Mouse (Mus musculus) layer of hippocampus, postnatal 14 days (tissue): ENCODE data around the gene Hoxa9. TPM values are rescaled to one million over a fixed set of nuclear protein-coding genes. Genes with fewer than 3 reads are reported as not detected.

Experiments used
- DNase-seq, 2 experiments: peaks; one replicate each; pipeline ENCODE4 v3.0.0; 2021 to 2022; ENCODE audit warnings: low spot score in 2 of 2, mixed read lengths in 1 of 2
- total RNA-seq, 2 experiments: library from RNA; stranded (reverse); gene quantifications; 2 replicates each; pipeline ENCODE4 v1.2.3; 2021

Gene Hoxa9
- total RNA-seq, 2 experiments from 2014 or later, result not detected

DNA sequence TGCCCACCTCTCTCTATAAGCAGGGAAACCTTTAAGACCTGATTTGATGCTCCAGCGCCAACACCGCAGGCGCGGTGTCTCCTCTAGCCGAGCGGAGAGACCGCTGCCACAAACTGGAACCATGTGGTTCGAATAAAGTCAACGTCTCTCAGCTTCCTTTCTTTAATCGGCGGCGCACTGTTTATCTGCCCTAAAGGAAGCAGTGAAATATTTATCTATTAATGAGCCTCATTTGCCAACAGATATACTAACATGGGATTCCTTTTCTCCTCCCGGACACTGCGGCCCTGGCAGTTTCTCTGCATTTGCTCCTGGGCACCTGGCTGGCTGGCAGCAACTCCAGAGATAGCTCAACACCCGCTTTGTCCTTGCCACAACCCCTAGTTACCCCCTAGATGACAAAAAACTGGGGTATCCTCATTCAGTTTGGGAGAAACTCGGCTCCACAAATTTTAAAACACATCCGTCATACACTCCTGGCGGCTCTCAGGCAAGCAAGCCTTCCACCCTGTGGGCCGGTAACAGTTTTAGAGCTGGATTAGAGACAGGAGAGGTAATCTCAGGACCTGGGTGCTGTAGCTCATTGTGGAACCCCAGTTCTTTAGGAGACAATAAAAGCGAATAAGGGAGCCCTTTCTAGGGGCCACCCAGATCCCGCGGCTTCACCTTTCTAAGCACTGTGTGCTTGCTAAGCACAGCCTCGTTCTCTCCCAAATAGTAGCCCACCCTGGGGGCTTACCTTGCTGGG lies 12.8 kb downstream of the Hoxa9 start:
- no peak for DNase-seq

- DNase-seq, result no peak
Measured at GRCm38 (mm10) chr6:52217459-52217768, 13.5 kb downstream of the Hoxa9 start.

DNA sequence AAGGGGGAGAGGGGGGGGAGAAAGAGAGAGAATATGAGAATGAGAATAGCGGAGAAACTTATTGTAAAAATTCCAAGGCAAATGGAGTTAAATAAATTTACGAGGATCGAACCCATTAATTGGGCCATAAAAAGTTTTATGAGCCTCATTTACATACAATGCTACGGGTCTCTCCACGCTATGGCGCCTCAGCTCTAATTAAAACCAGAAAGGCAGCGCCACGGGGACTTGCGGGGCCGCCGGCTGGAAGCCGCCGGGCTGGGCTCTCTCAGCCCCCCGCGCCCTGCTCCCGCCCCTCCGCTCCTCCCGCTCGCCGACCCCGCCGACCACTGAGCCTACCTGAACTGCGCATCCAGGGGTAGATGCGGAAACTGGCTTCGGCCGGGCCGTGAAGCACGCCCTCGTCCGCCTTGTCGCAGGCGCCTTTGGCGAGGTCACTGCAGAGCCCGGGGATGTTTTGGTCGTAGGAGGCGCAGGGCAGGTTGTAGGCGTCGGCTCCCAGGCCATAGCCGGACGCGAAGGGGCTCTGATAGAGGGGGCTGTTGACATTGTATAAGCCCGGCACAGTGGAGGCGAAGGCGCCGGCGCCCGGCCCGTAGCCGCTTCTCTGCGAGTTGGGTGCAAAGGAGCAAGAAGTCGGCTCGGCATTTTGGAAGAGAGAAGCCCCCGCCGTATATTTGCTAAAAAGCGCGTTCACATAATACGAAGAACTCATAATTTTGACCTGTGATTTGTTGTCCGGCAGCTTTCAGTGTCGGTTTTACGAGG lies 14.0 kb downstream of the Hoxa9 start:
- DNase-seq, result no peak

GRCm38 (mm10) chr6:52215771-52216535 lies 14.9 kb downstream of the Hoxa9 start:
- no peak for DNase-seq

DNA sequence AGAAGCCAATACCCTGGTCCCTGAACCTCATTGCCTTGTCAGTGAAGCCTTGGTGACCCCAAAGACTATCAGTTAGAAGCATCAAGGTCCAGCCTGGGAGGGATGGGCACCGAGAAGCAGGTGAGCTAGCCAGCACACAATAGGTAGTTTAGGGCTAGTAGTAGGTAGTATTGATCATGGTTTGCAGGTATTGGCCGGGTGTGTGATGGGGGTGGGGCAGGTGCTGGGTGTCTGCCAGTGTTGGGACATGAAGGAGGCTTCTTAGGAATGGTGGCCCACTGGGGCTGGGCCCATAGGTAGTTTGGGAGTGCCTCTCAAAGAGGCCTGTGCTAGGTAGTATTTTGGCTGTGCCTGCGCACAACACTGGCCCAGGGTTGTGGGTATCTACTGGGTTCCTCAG lies 15.8 kb downstream of the Hoxa9 start:
- DNase-seq, result no peak

DNA sequence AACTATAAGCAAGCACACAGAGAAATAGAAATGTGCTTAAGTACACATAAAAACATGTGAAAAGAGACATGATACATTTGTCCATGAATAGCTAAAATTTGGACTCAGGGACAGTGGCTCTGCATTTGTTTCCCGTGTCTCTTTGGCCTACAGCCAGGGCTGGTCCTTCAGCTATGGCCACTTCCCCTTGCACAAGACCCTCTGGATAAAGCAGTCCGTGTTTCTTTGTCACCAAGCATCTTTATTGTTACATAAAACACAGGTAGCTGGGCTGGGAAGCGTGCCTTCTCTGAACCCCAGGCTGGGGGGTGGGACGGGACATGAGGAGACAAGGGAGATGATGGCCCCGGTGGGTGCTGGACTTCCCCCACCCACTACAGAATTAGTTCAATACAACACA lies 16.6 kb downstream of the Hoxa9 start:
- no peak for DNase-seq

GRCm38 (mm10) chr6:52213119-52213986 lies 17.5 kb downstream of the Hoxa9 start, which contains the start of the genes Hoxa3 and Gm28308:
Gene Hoxa3, minus strand, starts transcription at chr6:52213336.
Gene Gm28308, minus strand, starts transcription at chr6:52213339.
- no peak for DNase-seq

DNA sequence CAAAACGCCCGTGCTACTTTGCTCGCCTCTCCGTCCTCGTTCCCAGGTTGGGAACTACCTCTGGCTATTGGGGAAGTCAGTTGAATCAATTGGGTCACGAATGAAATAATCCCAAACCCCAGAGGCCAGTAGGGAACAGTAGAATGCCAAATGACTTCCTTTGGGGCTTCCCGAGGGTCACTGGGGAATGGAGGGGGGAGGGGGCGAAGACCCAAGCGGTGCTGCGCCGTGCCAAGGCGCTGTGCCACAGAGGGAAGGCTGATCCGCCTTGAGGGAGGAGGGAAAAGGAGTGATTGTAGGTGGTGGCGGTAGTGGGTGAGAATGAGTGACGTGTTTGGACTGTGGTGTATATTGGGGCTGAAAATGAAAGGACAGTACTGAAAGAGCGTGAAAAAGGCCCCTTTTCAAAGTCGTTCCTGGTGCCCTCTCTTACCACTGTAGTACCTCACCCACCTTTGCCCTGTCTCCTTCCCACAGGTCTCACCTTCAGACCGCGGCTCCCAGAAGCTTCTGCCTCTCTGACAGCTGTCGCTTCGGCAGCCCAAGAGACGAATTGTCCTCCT lies 18.3 kb downstream of the Hoxa9 start:
- DNase-seq, result no peak

- DNase-seq, result no peak
Measured at GRCm38 (mm10) chr6:52211961-52212360, 18.9 kb downstream of the Hoxa9 start.

GRCm38 (mm10) chr6:52211170-52211935 lies 19.5 kb downstream of the Hoxa9 start:
- peak in 1 of 2 experiments; percentile 60 for DNase-seq

DNA sequence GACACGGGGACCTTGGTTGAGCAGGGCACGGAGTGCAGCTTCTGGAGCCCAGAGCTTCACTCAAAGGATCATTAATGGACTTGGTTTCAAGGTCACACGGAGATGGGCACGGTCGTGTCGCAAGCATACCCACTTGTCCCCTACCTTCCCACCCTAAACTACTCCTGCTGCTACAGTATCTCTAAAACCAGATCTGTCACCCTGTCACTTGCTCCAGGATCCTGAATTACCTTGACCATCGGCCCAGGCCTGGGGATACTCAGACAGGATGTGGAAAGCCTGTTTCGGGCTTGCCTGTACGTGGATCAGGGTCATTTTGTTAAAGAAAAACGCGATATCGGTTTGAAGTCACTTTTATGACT lies 21.2 kb downstream of the Hoxa9 start:
- DNase-seq, result no peak

DNA sequence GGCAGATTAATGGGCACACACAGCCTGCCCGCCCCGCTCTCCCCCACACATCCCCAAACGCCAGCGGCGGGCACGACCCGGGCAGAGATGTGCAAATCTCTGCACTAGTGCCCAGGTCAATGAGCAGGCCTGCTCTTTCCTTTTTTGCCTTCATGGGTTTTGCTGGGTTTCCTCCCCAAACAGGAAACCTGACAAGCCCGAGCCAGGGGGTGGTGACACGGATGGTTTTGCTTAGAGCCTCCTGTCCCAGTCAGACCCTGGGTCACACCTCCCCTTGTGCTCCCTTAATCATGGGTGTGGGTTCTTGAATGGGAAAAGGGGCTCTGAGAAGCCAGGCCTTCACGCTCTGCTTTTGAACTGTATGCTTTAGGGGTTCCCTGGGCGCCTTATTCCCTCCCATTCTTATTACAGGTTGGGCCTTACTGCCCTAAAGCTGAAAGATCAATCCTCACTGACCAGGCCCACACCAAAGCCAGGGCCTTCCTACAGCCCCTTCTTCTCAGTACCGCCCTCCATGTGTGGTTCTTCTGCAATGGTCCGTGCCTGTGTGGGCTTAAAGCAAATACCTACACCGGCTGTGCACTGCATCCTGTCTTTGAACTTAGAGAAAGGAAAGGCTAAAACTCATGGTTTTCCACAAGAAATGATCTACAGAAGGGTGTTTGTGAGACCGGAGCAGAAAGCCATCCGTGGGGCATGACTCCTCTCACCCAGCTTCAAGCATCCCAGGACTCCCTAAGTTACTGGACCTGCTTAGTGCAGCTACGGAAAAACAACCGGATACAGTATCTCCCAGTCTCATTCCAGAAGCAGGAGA lies 21.8 kb downstream of the Hoxa9 start:
- no peak for DNase-seq

- DNase-seq, result no peak
Measured at GRCm38 (mm10) chr6:52208072-52208867, 22.6 kb downstream of the Hoxa9 start, which contains the start of gene Hoxa6. Gene Hoxa6, minus strand, starts transcription at chr6:52208722.

DNA sequence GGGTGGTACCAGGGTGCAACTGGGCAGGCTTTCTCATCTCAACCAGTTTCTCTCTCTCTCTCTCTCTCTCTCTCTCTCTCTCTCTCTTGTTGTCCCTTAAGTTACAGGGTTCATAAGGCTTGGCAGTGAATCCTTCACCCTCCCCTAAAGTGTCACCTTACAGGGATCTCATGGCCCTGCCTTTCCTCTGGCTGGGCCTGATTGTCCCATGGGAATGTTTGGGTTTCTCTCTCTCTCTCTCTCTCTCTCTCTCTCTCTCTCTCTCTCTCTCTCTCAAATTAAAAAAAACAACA lies 23.3 kb downstream of the Hoxa9 start:
- DNase-seq, result no peak

- DNase-seq, result no peak
Measured at GRCm38 (mm10) chr6:52206882-52207683, 23.8 kb downstream of the Hoxa9 start.

DNA sequence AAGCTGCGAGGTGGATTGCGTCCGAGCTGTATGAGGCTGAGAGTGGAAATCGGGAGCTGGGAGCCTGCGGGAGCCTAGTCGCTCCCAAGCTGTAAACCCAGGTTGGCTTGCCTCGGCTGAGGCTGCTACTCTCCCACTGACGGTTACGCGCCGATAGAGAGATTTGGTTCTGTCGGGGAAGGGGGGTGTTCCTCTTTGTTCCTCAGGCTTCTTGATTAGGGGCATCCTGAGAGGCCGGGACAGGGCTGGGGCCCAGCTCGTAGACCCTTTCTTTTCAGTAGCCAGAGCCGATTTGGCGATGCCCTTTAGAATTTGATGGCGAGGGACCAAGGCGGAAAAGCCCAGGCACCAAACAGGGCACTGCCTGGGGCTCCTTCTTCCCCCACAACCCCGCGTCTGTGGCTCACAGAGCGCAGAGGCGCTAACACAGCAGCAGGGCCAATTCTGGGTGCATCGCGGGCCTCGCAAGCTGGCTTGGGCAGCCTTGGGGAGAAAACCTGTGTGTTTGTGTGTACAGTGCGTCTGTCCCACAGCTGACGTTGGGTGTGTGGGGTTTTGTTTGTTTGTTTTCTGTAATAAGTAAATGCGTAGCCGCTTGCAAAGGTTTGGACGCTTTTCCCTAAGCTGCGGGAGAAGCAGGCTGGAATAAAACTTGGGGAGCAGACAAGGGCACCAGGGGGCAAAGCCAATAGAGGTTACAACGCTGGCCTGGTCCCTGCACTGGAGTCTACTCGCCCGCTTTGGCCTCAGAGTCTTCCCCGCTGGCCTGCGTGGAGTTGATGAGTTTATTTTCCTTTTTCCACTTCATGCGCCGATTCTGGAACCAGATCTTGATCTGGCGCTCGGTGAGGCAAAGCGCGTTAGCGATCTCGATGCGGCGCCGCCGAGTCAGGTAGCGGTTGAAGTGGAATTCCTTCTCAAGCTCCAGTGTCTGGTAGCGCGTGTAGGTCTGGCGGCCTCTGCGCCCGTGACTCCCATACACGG lies 25.0 kb downstream of the Hoxa9 start:
- DNase-seq, result no peak
